Mouse (Mus musculus): ENCODE measurements around the gene Grik2. TPM values are rescaled to one million over a fixed set of nuclear protein-coding genes. Genes with fewer than 3 reads are reported as not detected.
A peak's percentile ranks its signal among the peaks of the same experiment; 100 is the strongest.

Grik2 gene
- total RNA-seq (2021): 1 to 10 TPM in 1 of 2 experiments, under 1 TPM in 1; 0.91 to 1.2 TPM

GRCm38 (mm10) chr10:49788381-49788906 lies at the start of gene Grik2:
TSS of gene Grik2 (minus strand) at chr10:49788766.
- DNase-seq: peak; percentile 47

DNA sequence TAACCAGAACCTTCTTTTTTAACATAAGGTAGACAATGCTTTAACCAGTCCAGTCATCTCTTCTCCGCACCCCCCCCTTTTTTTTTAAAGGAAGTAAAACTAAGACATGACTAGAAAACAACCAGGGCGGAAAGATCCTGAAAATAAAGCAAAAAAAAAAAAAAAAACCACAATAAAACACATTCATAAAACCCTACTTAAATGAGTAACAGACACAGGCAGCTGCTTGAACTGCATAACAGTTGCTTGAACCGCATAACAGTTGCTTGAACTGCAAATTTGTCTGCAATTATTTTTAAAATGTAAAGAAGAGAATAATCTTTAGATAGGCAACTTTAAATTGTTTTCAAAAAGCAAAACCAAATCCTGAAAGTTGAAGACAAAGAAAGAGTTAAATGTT lies 45.8 kb upstream of the Grik2 start:
- no peak for DNase-seq

DNA sequence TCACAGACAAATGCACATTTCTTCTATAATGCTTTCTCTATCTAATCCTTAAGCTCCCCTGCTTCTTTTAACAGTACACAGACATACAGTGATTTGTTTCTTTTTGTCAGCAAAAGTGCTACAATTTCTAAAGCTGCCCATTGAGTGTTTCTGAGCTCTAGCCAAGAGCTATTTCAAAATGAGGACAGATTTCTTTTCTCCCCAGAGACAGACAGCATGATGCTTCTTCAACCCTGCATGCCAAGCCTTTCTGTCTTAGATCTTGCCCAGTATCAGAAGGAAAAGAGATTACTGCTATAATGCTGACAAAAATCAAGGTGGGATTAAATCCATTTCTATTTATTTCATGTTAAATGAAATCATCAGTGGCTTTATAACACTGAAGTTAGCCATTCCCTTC lies 18.7 kb upstream of the Grik2 start:
- DNase-seq: no peak

- DNase-seq: no peak
These were observed 12.4 kb upstream of the Grik2 start for GRCm38 (mm10) chr10:49801001-49801400.

- DNase-seq: no peak
These were observed 5.6 kb upstream of the Grik2 start for GRCm38 (mm10) chr10:49794129-49794528.

- no peak for DNase-seq
These were observed 1.8 kb upstream of the Grik2 start for GRCm38 (mm10) chr10:49790326-49790725.

- no peak for DNase-seq
These were observed 1.1 kb upstream of the Grik2 start for GRCm38 (mm10) chr10:49789711-49790110.

- DNase-seq: no peak
These were observed 348 bp upstream of the Grik2 start for GRCm38 (mm10) chr10:49788914-49789313.

DNA sequence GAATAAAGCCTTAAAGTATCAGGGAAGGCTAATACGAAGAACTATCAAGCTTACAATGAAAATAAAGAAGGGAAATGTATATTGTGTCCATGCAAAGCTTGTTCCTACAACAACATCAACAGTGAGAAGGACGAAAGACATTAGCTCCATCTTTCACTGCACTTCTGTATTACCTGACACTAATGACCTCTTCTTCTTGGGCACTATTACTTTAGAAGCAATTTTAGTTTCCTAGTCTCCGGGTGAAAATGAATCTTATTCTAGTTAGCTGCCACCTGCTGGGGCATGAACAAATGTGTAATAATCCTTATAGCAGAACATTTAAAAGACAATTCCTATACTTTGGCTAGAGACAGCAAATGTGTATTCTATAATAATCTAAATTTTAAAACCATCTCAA lies 1.9 kb downstream of the Grik2 start:
- DNase-seq: no peak

- no peak for DNase-seq
These were observed 3.1 kb downstream of the Grik2 start for GRCm38 (mm10) chr10:49785477-49785876.

DNA sequence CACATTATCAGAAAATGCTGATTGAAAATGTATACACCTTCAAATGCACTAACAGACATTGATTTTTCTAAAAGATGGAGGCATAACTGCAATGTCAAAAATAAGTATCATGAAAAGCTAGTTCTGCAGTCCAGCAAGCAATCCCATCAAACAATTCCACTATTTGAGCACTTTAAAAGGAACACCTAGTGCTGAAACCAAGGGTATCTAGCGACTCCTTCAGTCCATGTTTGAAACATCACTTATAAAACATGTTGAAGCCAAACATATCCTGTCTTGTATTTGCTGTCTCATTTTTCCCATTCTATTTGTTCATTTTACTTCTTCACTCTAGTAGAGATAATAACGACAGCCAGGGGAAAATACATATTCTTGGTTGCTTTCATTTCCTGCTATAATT lies 3.7 kb downstream of the Grik2 start:
- DNase-seq: no peak

DNA sequence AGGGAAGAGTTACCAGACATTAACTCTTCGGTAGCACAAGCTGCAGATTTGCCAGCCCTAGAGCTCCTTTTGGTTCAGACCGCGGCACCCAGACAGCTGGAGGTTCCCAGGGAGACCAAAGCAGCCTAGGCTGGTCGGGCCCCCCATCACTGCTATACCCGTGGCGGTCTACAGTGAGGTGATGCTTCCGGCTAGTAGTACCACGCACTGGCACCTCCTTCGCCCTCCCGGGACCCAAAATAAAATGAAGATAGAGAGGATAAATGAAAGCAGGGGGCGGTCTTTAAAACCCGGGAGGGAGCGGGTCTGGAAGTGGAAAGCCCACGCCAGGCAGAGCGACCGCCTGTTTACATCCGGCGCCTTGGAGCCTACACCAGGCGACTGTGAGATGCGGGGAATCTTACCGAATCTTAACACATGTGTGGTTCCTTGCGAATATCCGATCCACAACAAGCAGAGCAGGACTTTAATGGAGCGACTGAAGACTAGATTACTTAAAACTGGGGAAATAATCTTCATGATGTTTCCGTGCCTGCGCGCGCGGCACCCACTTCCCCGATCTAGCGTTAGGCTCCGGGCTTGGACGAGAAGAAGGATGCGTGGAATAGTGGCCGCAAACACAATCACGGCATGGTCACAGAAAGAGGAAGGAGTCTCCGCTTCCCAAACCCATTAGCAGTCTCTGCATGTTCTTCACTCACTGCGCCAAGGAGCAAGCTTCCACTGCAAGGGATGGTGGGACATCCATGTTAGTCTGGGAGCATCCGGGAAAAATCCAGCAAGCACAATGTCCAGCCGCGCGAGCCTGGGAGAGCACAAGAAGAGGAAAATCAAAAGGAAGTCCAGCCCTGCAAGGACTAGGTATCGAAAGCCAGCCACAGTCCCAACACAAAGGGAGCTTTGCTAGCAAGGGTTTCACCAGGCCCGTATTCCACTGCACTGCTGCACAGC lies 5.5 kb downstream of the Grik2 start:
- DNase-seq: peak; percentile 11

DNA sequence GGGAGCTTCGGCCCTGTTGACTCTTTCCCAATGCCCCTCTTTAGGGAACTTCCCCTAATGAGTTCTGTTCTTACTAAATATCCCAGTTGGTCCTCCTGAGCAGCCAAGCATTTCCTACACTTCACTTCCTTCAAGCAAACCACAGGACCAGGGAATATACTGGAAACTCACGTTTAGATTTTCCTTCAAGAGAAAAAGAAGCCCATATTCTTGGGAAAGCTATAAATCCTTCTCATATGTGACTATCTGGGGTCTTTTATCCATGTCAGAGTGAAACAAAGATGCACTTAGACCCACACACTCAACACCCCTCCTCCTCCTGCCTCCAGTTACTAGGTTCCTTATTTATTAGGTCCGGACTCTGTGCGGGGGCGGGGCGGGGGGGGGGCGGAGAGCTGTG lies 6.5 kb downstream of the Grik2 start:
- no peak for DNase-seq

DNA sequence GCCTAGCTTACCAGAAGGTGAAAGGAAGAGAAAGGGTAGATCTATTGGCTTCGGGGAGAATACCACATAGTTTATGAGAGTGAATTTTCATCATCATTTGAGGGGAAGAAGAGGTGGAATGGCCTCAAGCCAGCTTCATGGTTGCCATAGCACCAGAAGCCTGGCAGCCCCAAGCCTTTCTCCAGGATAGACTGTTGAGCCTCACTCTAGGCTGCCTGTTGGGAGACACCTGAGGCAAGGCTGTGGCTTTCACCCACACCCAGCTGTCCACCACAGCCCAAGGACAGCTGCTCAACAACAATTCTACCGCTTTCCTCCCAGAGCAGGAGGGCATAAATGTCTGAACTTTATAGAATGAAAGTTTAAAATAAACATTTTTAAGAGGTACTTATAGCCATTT lies 8.1 kb downstream of the Grik2 start:
- no peak for DNase-seq

DNA sequence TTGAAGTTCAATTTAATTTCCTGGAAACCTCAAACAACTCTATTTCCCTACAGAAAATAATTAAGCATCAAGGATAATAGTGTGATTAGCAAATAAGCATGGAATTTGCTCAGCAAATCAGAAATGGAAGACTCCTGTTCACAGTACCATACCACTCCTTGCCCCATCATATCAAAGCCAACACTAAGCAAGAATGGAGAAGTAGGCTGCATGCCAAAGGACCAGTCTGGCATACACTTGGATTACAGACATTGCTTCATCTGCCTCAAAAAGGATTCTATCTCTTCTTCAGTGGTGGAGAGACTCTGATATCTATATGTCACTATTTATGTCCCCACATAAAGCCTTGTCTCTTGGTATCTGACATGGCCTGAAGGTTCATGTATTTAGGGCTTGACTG lies 19.7 kb downstream of the Grik2 start:
- no peak for DNase-seq

DNA sequence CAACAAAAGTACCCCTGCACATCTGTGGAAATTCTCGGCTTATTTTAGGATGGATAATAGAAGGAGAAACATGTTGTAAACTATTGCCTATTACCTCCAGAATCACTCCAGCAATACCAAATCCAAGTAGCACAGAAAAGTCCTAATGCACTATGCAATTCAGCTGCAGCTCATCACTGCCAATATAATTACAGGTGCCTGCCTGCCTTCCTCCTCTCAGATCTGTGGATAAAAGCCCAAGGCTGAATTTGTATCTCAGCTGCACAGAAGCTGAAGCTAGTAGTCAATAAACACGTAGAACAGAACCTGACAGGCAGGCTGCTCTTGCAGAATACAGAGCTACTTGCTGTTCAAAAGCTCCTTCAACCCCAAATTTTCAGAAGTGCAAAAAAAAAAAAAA lies 21.0 kb downstream of the Grik2 start:
- no peak for DNase-seq

- no peak for DNase-seq
These were observed 26.0 kb downstream of the Grik2 start for GRCm38 (mm10) chr10:49762607-49763006.

DNA sequence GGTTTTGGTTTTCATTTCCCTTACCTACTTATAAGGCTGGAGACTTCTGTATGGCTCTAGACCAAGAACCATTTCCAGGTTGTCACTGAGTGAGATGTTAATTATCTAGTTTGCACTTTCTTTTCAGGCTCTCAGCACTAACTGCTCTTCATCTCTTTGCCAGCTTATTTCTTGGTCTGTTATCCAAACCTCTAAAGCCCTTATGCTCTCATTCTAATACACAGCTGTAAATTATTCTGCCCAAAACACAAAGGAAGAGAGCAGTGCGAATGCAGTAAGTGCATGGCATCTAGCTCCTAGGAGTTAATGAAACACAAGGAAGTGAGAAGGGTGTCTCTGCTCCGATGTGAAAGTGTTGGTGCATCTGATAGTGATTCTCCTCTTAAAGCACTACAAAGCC lies 36.8 kb downstream of the Grik2 start:
- no peak for DNase-seq

DNA sequence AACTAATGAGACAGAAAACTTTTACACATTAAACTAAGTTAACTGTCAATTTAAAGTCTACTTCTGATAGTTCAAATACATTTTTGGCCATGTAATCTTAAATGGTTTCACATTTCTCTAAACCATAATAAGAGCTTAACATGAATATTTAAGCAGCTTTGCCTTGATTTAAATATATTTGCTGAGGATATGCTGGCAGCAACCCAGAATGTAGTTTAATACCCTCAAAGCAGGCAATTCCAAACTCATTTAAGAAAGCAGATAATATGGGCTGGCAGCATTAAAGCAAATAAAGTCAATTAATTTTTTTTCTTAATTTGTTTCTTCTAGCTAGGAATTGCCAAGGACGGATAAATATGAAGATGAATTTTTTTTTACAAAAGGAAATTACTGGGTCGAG lies 56.7 kb downstream of the Grik2 start:
- no peak for DNase-seq

- no peak for DNase-seq
These were observed 64.9 kb downstream of the Grik2 start for GRCm38 (mm10) chr10:49723706-49724105.

DNA sequence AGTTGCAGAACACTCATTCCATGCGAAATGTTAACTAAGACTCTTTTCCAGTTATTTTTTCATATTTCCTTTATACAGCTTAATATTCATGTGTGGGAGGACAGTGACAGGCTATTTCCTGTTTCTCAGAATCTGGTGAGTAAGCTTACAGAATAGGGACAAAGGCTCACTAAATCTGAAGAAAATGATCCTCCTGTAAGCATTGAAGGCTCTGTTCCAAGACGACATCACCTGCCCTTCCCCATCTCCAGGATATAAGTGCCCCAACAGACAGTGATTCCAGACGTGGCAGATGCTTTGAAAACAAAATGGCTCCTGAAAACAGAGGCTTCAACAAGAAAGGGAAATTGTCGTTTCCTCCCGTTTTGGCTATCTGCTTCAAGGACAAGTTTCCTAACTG lies 71.7 kb downstream of the Grik2 start:
- no peak for DNase-seq

- no peak for DNase-seq
These were observed 78.8 kb downstream of the Grik2 start for GRCm38 (mm10) chr10:49709748-49710147.

DNA sequence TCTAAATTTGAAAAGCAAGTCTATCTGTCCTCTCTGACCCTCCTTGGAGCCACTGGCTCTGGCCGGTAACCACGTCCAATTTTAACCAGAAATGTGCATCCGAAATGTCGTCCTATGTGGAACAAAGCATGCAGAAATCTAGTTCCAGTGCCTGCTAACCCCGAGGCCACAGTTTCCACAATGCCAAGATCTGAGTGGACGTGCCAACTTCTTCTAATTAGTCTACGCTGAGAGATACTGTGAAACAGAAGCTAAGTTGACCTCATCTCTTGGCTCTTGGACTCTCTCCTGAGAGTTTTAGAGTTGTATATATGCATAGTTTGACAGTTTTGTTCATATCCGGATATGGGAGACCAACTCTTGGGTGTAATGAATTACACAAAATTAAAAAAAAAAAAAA lies 84.1 kb downstream of the Grik2 start:
- no peak for DNase-seq

DNA sequence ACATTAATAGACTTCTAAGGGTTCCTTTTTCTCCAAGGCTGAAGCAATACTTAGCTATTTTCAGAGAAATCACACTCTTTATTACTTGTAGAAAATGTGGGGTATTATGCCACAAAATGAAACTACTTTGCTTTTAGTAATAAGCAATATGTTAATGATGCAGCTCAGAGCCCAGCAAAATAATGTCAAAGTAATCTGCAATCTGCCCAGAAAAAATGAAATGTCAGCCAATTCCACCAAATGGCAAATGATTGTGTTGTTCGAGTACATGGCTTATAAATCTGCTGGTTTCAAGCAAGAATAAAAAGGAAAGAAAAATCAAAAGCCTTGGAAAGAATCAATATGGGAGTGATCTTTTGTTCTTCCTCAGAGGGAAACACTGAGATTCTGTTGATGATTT lies 136.2 kb downstream of the Grik2 start:
- DNase-seq: no peak

Data from heart, postnatal 4 days (tissue).